Mouse (Mus musculus): ENCODE measurements at regions not wholly inside any gene's neighbourhood (a gene's known extent, or its start where the extent isn't known, plus 50 kb on each side); places are given as distances from the start of the nearest gene placed in this dataset.
"Not testable (repeated sequence)": the region's sequence is repeated elsewhere in the genome, so short reads cannot be mapped to it uniquely, and the experiment has no call there.

DNA sequence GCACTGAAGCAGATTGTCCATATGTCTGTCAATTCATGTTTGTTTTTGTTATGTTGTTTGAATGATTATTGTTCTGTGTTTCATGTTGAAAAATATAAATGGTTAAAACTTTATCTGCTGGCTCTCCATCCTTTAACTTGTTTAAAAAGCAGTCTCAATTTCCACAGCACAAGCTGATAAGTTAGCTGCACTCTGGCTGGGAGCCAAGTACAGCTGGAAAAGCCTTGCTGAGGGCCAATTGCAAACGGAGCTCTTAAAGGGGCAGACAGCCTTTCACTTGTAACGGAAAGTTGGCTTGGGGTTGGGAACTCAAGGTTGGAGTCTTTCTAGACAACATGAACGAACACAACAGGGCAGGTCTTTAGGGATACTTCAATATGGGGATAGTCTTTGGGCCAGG is 462.0 kb downstream of the Gm11232 start:
- not testable (repeated sequence) for H3K9me3 ChIP-seq; H3K9ac ChIP-seq; H3K4me2 ChIP-seq; H3K4me3 ChIP-seq (replicated peaks); ATAC-seq (ENCODE audit: insufficient read depth, low FRiP score, low read depth); H3K27me3 ChIP-seq (replicated peaks); H3K36me3 ChIP-seq; H3K4me1 ChIP-seq; H3K27ac ChIP-seq
- WGBS, result 71% methylated on average over 3 of the region's 3 CpGs

DNA sequence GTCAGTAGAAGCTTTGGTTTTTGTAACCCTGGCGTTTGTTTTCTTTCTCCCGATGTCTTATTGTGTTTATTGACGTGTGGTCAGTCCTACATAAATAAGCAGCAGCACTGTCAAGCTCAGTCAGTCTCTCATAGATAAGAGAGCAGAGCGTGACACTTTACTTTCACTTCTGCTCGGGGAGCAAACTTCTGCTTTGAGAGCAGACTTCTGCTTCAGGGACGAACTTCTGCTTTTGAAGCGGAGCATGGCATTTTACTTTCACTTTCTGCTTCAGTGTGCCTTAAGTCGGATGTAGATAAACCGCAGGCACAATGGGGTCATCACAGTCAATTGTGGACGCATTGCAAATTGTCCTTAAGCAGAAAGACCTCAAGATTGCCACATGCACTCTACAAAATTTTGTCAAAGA is 466.0 kb downstream of the Gm11232 start:
- 83% methylated on average over 10 of the region's 10 CpGs for WGBS
- Histone ChIP-seq H3K4me1 (no peaks in the 10 kb centered on the region), H3K9me3 (no peaks in the 10 kb centered on the region), H3K4me2 (no peak overlapping the region), H3K27me3 (replicated peaks) (no peaks in the 10 kb centered on the region), H3K9ac (no peak overlapping the region), H3K36me3 (no peaks in the 10 kb centered on the region), H3K4me3 (replicated peaks) (no peak overlapping the region), H3K27ac (no peak overlapping the region)
- no peak for ATAC-seq (ENCODE audit: insufficient read depth, low FRiP score, low read depth)

DNA sequence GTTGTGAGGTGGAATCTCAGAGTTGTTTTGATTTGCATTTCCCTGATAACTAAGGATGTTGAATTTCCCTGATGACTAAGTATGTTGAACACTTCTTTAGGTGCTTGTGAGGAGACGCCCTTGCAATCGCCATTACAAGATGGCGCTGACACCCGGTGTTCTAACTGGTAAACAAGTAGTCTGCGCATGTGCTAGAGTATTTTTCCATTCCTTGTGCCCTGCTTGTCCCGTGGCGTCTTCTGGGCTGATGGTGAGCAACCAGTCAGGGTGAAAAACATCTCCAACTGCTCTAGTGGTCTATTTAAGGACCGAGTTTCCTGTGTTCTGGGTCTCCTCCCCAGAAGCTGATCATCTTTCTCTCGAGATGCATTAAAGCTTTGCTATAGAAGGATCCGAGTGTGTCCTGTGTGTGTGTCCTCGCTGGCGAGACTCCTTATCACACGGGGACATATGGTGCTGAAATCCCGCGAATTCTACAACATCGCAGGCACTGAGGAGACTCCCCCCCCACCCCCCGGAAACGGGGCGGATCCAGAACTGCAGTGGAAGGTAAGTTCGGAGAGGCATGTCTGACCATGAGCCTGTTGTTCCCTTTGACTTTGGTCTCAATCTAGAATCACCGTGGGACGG is 466.5 kb downstream of the Gm11232 start:
- not testable (repeated sequence) for H3K27me3 ChIP-seq (replicated peaks); H3K9ac ChIP-seq; ATAC-seq (ENCODE audit: insufficient read depth, low FRiP score, low read depth); H3K4me3 ChIP-seq (replicated peaks); H3K27ac ChIP-seq; H3K4me1 ChIP-seq; H3K36me3 ChIP-seq; H3K9me3 ChIP-seq; H3K4me2 ChIP-seq
- WGBS, result 90% methylated on average over 22 of the region's 22 CpGs

DNA sequence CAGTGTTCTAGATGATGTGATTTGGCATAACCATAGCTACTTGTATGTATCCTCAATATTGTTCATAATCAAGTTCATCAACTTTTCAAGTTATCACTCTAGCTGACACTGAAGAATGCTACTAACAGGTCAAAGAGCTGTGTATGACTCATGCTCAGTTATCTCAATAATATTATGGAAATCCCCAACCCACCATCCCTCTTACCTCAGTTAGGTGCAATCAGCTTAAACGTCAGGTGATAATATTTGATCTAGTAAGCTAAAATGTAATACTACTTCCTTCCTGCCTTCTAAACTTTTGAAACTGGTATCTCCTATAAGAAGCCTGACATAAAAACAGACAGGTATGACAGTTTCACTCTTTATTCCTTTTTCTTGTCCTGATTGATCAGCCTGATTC is 474.6 kb downstream of the Gm11232 start:
- Histone ChIP-seq H3K36me3 (no peaks in the 10 kb centered on the region), H3K27ac (no peak overlapping the region), H3K9me3 (no peaks in the 10 kb centered on the region), H3K4me1 (no peaks in the 10 kb centered on the region), H3K9ac (no peak overlapping the region), H3K4me3 (replicated peaks) (no peak overlapping the region), H3K4me2 (no peak overlapping the region), H3K27me3 (replicated peaks) (no peaks in the 10 kb centered on the region)
- no peak for ATAC-seq (ENCODE audit: insufficient read depth, low FRiP score, low read depth)
- WGBS, result 76% methylated on average over 1 of the region's 1 CpGs

DNA sequence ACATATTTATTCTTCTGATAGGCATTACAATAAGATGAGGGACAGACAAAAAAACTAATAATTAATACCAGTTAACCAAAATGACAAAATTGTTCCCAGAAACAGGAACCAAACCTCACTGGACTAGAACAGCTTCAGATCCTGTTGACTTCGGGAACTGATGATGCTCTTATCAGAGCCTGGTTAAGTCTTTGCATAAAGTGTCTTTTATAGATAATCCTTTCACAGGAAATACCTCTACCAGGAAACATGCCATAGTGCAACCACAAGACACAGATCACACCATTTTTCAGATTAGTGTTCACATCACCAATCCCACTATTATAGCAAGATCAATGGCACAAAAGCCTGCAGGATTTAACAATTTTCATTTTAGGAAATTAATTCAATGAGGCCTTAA is 478.1 kb downstream of the Gm11232 start:
- Histone ChIP-seq H3K36me3 (no peaks in the 10 kb centered on the region), H3K27ac (no peak overlapping the region), H3K9me3 (no peaks in the 10 kb centered on the region), H3K4me3 (replicated peaks) (no peak overlapping the region), H3K4me1 (no peaks in the 10 kb centered on the region), H3K9ac (no peak overlapping the region), H3K27me3 (replicated peaks) (no peaks in the 10 kb centered on the region), H3K4me2 (no peak overlapping the region)
- no peak for ATAC-seq (ENCODE audit: insufficient read depth, low FRiP score, low read depth)
- WGBS, result 30% methylated on average over 1 of the region's 1 CpGs

DNA sequence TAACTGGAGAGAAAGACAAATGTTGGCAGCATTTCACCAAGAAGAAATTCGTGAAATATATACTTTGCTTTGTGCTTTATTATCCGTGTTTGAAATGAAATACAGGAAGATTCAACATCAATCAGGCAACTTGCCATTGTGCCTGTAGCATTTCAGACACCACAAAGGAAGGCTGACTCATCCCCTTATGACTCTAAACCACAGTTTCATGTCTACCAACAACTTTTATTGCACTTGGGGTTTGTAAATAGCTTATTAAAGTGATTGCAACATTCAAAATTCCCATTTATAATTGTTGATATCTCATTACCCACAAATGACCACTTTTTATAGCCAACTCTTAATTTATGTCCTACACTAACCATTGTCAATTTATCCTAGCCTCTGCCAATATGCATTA is 497.9 kb downstream of the Gm11232 start:
- H3K4me3 ChIP-seq (replicated peaks), result no peak overlapping the region
- no peaks in the 10 kb centered on the region for H3K4me1 ChIP-seq
- H3K9ac ChIP-seq, result no peak overlapping the region
- no peaks in the 10 kb centered on the region for H3K9me3 ChIP-seq
- H3K27ac ChIP-seq, result no peak overlapping the region
- no peak for ATAC-seq (ENCODE audit: insufficient read depth, low FRiP score, low read depth)
- H3K4me2 ChIP-seq, result no peak overlapping the region
- H3K36me3 ChIP-seq, result no peaks in the 10 kb centered on the region
- no peaks in the 10 kb centered on the region for H3K27me3 ChIP-seq (replicated peaks)
- 69% methylated on average over 2 of the region's 2 CpGs for WGBS

DNA sequence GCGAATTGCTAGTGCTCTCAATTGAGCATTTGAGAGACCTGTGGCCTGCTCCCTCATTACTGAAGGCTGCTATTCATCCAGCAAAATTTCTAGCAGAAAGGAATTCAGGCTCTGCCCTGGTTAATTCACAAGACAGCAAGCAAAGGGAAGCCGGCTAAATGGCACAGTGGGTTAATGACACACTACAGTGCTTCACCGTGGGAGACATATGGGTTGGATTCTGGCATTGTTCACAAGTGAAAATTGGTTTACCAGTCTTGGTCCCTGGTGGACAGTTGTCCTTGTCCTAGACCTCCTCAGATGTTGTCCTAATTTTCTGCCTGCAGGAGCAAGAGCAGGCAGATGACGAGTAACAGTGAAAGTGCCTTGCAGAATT is 527.3 kb downstream of the Gm11232 start:
- WGBS, result 78% methylated on average over 4 of the region's 4 CpGs
- Histone ChIP-seq H3K4me1 (no peaks in the 10 kb centered on the region), H3K9me3 (no peaks in the 10 kb centered on the region), H3K36me3 (no peaks in the 10 kb centered on the region), H3K27ac (no peak overlapping the region), H3K27me3 (replicated peaks) (no peaks in the 10 kb centered on the region), H3K4me2 (no peak overlapping the region), H3K9ac (no peak overlapping the region), H3K4me3 (replicated peaks) (no peak overlapping the region)
- no peak for ATAC-seq (ENCODE audit: insufficient read depth, low FRiP score, low read depth)

DNA sequence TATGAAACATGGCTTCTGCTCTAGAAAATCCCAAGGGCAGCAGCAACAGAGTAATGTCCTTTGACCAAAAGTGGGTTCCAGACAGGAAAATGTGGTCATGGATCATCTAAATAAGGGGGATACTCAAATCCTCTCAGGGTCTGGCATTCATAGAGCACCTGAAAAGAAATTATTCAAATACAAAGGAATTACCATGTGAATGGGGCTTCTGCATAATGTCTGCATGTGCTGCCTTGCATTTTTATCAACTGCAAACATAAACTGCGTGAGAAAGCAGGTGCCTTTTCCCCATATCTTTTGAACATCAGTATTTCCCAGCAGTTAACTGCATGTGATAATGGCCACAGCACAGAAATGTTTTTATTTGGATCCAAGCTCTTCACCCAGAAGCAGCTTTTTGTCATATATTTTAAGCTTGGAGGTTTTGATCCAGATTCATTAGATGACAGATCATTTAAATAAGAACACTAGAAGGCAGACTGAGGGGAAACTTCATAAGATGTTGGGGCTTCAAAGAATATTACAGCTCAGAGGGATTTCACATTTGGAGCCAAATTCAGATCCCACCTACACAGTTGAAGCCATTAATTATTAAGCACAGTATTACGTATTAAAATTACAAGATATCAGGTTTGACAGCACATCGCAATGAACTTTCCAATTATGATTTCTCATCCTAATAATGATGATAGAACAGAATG is 527.8 kb downstream of the Gm11232 start:
- no peaks in the 10 kb centered on the region for H3K27me3 ChIP-seq (replicated peaks)
- 74% methylated on average over 3 of the region's 3 CpGs for WGBS
- H3K4me3 ChIP-seq (replicated peaks), result no peak overlapping the region

DNA sequence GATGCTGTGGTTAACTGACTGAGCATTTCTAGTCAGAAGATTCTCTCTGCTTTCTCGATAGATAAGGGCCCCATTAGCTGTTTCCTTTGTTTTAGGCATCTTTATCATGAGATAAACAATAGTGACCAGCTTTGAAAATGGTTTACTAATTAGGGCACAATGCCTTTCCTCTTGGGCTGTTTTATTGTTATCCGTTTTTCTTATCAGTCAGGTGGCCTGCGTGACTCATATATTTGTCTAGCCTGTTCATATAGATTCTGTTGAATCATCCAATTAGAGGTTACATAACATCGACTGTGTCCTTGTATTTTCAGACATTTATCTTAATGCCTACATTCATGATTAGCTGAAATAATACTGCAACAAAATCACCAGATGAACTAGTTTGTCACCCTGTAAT is 531.1 kb downstream of the Gm11232 start:
- Histone ChIP-seq H3K36me3 (no peaks in the 10 kb centered on the region), H3K4me1 (no peaks in the 10 kb centered on the region)
- ATAC-seq (ENCODE audit: insufficient read depth, low FRiP score, low read depth), result no peak

More for the DNA sequence above, 527.8 kb downstream of the Gm11232 start:
- ATAC-seq (ENCODE audit: insufficient read depth, low FRiP score, low read depth), result no peak
- Histone ChIP-seq H3K4me2 (no peak overlapping the region), H3K36me3 (no peaks in the 10 kb centered on the region), H3K4me1 (no peaks in the 10 kb centered on the region), H3K9ac (no peak overlapping the region), H3K27ac (no peak overlapping the region), H3K9me3 (no peaks in the 10 kb centered on the region)

DNA sequence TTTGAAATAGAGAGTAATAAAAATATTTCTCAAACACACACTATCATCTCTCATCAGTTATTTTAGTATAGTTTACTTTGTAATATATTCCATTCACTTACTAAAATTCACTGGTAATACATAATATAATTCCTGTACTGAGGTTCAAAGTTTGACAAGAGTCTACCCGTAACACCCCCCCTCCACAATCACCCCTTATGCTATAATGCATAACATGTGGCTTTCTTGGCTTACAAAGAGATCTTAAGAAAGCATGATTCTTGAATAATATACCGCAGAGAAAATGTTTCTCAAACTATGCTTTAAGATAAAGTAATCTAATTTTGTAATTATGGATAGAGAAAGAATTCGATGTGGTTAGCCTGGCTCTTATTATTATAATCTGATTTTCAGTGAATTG is 539.7 kb downstream of the Gm11232 start:
- H3K27ac ChIP-seq, result no peak overlapping the region
- H3K4me3 ChIP-seq (replicated peaks), result no peak overlapping the region
- no peaks in the 10 kb centered on the region for H3K4me1 ChIP-seq
- H3K9me3 ChIP-seq, result no peaks in the 10 kb centered on the region
- ATAC-seq (ENCODE audit: insufficient read depth, low FRiP score, low read depth), result no peak
- H3K36me3 ChIP-seq, result no peaks in the 10 kb centered on the region
- WGBS, result 66% methylated on average over 3 of the region's 3 CpGs
- no peak overlapping the region for H3K4me2 ChIP-seq
- no peaks in the 10 kb centered on the region for H3K27me3 ChIP-seq (replicated peaks)
- no peak overlapping the region for H3K9ac ChIP-seq

More for the DNA sequence above, 531.1 kb downstream of the Gm11232 start:
- Histone ChIP-seq H3K27me3 (replicated peaks) (no peaks in the 10 kb centered on the region), H3K4me2 (no peak overlapping the region), H3K9me3 (no peaks in the 10 kb centered on the region), H3K27ac (no peak overlapping the region), H3K9ac (no peak overlapping the region), H3K4me3 (replicated peaks) (no peak overlapping the region)
- 36% methylated on average over 4 of the region's 4 CpGs for WGBS

DNA sequence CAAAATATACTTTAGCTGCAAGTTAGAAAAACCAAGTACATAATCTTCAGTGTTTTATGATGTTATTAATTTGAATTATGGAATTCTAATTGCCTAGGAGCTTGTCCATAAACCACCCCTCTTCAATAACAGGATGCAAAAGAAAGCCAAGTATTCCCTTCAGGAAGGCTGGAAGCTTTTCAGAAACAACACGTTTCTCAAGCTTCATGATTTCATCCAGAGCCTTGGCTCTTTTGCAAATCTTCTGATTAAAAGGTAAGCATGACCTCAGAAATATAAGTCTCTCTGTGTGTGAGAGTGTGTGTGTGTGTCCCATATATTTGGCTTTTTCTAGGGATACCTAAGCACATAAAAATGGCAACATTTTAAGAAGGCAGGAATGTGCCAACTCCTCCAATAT is 570.0 kb downstream of the Gm11232 start:
- no peak overlapping the region for H3K4me3 ChIP-seq (replicated peaks)
- no peaks in the 10 kb centered on the region for H3K9me3 ChIP-seq
- no peaks in the 10 kb centered on the region for H3K4me1 ChIP-seq
- H3K27me3 ChIP-seq (replicated peaks), result no peaks in the 10 kb centered on the region
- H3K36me3 ChIP-seq, result no peaks in the 10 kb centered on the region
- no peak overlapping the region for H3K9ac ChIP-seq
- 34% methylated on average over 1 of the region's 1 CpGs for WGBS
- ATAC-seq (ENCODE audit: insufficient read depth, low FRiP score, low read depth), result no peak
- H3K27ac ChIP-seq, result no peak overlapping the region
- H3K4me2 ChIP-seq, result no peak overlapping the region

DNA sequence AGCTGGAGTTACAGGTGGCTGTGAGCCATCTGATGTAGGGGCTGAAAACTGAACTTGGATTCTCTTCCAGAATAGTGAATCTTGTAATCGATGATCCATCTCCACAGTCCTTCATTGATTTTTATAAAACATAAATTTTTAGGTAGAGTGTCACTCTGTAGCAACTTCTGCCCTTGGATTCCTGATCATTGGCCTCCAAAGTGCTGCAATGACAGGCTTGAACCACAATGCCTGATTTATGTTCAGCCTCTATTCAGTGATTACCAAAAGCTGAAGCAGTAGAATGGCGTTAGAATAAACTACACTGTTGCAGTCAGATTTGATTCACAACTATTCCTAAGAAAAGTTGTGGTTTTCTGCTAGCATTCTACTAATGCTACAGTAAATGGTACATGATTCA is 580.1 kb downstream of the Gm11232 start:
- no peaks in the 10 kb centered on the region for H3K27me3 ChIP-seq (replicated peaks)
- no peak for ATAC-seq (ENCODE audit: insufficient read depth, low FRiP score, low read depth)
- no peaks in the 10 kb centered on the region for H3K36me3 ChIP-seq
- no peak overlapping the region for H3K27ac ChIP-seq
- H3K4me1 ChIP-seq, result no peaks in the 10 kb centered on the region
- WGBS, result 72% methylated on average over 2 of the region's 2 CpGs
- H3K9me3 ChIP-seq, result no peaks in the 10 kb centered on the region
- H3K4me3 ChIP-seq (replicated peaks), result no peak overlapping the region
- H3K4me2 ChIP-seq, result no peak overlapping the region
- no peak overlapping the region for H3K9ac ChIP-seq

DNA sequence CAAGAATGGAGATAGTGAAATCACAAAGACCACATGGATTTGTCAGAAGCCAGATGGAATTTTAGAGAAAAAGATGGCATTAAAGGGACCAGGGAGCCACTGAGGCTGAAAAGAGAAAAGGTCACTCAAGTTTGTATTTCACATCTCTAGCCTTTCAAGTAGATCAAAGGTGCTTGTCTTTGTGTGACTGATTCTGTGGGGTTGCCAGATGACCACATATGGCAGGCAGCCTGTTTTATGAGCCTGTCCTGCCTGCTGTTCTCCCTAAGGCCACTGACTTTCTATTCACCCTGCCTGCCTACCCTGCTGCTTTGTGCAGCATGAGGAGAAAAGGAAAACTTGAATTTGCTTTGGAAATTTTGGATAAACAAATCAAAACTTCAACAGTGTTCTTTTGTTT is 592.0 kb downstream of the Gm11232 start:
- H3K27me3 ChIP-seq (replicated peaks), result no peaks in the 10 kb centered on the region
- no peaks in the 10 kb centered on the region for H3K4me1 ChIP-seq
- no peak overlapping the region for H3K27ac ChIP-seq
- H3K36me3 ChIP-seq, result no peaks in the 10 kb centered on the region
- H3K9ac ChIP-seq, result no peak overlapping the region
- H3K9me3 ChIP-seq, result no peaks in the 10 kb centered on the region
- no peak overlapping the region for H3K4me2 ChIP-seq
- no peak overlapping the region for H3K4me3 ChIP-seq (replicated peaks)
- no peak for ATAC-seq (ENCODE audit: insufficient read depth, low FRiP score, low read depth)

Data from stomach, embryonic 15.5 days (tissue).